17 mouse cellular contexts compared by ENCODE assay signal in the genomic region with DNA sequence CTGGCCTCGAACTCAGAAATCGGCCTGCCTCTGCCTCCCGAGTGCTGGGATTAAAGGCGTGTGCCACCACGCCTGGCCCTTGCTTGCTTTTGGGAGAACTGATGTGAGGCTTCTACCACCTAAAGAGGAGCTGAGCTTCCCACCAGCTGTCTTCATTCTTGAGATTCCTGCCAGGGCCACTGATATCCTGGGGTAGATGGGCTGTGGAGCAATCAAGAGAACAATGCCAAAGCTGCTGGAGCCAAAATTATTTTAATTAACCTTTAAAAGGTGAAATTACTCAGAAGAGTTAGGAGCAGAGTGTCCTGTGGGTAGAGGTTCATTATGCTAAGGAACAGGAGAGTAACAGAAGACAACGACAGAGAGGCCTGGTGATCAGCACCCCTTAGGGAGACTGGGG.
"Had no signal": no experiment of that assay in that cellular context is flagged by ENCODE, and none has a peak within 500 bp of the region (broad histone marks: within the 10 kb centered on the region; RNA-seq: fewer than 3 reads in every experiment).

No protein-coding gene starts in this region.

- H3K4me3 ChIP-seq: lung, embryonic 15.5 days; megakaryocyte, embryonic 14.5 days; midbrain, embryonic 13.5 days; midbrain, embryonic 15.5 days; neural tube, embryonic 12.5 days; stomach, embryonic 15.5 days had no signal

- H3K9me3 ChIP-seq: lung, embryonic 15.5 days; megakaryocyte, embryonic 14.5 days; midbrain, embryonic 13.5 days; midbrain, embryonic 15.5 days; neural tube, embryonic 12.5 days; stomach, embryonic 15.5 days had no signal

- H3K4me1 ChIP-seq: lung, embryonic 15.5 days; midbrain, embryonic 13.5 days; midbrain, embryonic 15.5 days; stomach, embryonic 15.5 days had no signal

- H3K4me2 ChIP-seq: lung, embryonic 15.5 days; midbrain, embryonic 11.5 days; midbrain, embryonic 13.5 days; midbrain, embryonic 15.5 days; neural tube, embryonic 12.5 days; stomach, embryonic 15.5 days had no signal

- ATAC-seq: lung, postnatal 0 days; midbrain, embryonic 13.5 days; midbrain, embryonic 15.5 days had no signal

- H3K9ac ChIP-seq: lung, embryonic 15.5 days; midbrain, embryonic 13.5 days; midbrain, embryonic 15.5 days; neural tube, embryonic 12.5 days; stomach, embryonic 15.5 days had no signal

- DNase-seq: lung, adult 2 months; lung, postnatal 14 days; lung, postnatal 36 days; right cerebral cortex, postnatal 14 days; thymus, adult 2 months; thymus, postnatal 25 days; thymus, postnatal 4 days had no signal

- H3K27me3 ChIP-seq: lung, embryonic 15.5 days; midbrain, embryonic 13.5 days; midbrain, embryonic 15.5 days; neural tube, embryonic 12.5 days; stomach, embryonic 15.5 days had no signal

- H3K27ac ChIP-seq: lung, embryonic 15.5 days; macrophage; midbrain, embryonic 13.5 days; midbrain, embryonic 15.5 days; neural tube, embryonic 12.5 days; stomach, embryonic 15.5 days; stomach, postnatal 0 days had no signal
